Mouse (Mus musculus): ENCODE data around the gene Tmem54. TPM values are rescaled to one million over a fixed set of nuclear protein-coding genes. Genes with fewer than 3 reads are reported as not detected.
A peak's percentile ranks its signal among the peaks of the same experiment; 100 is the strongest.

The Tmem54 gene
- polyA plus RNA-seq (2015; fragmentation: Nextera tagmentation; extraction: Ambion mirVana), result 363 and 366 TPM in 2 replicates

DNA sequence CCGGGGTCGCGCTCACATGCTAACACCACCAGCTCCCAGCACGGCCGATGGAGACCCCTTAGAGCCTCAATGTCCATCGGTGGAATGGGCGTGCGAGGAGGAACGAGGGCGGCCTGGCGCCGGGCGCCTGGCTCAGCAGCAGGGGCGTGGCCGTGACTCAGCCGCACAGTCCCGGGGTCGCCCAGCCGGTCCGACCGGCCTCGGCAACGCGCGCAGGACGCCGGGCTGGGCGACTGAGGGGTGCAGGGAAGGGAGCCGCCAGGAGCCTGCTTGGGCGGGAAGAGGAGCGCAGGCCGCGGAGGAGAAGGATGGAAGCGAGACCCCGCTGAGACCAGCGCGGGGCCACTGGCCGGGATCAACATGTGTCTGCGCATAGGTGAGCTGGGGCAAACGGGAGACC lies at the start of gene Tmem54:
Gene Tmem54, plus strand, starts transcription at position 193 of the 400 bp plus-strand sequence.
- Histone ChIP-seq H3K4me2 (replicated peaks; ENCODE audit: low read depth) (peak within 1 kb of the TSS; percentile 71), H3K4me1 (replicated peaks; ENCODE audit: control insufficient read depth, insufficient read depth, low read length) (no peaks in the 10 kb centered on the region; the same call in 1 of the 2 replicates), H3K9me3 (ENCODE audit: control insufficient read depth) (no peaks in the 10 kb centered on the region), H3K9ac (ENCODE audit: low read depth, low read length) (peak within 1 kb of the TSS; percentile 65), H3K4me3 (ENCODE audit: low read depth, low read length) (peak within 1 kb of the TSS; percentile 59), H3K27ac (ENCODE audit: low read depth, low read length) (peak within 1 kb of the TSS; percentile 91), H3K36me3 (ENCODE audit: control insufficient read depth, insufficient read depth) (peaks cover 5% of the 10 kb centered on the region; the same call in 1 of the 2 replicates), H3K27me3 (replicated peaks; ENCODE audit: control insufficient read depth, insufficient read depth, low read length) (no peaks in the 10 kb centered on the region)
- no peak for TF ChIP-seq CTCF (IDR thresholded peaks at IDR 0.05; ENCODE audit: low read depth)
- ATAC-seq, result peak; percentile 48
- 2% methylated on average over 40 of the region's 40 CpGs for WGBS

GRCm38 (mm10) chr4:129055562-129055961 lies 49.8 kb upstream of the Tmem54 start:
- Histone ChIP-seq H3K4me1 (replicated peaks; ENCODE audit: control insufficient read depth, insufficient read depth, low read length) (peaks cover 11% of the 10 kb centered on the region), H3K4me3 (ENCODE audit: low read depth, low read length) (no peak overlapping the region), H3K27me3 (replicated peaks; ENCODE audit: control insufficient read depth, insufficient read depth, low read length) (0 out of 2 replicates have a peak, but pooled peaks cover 2% of the 10 kb centered on the region), H3K36me3 (ENCODE audit: control insufficient read depth, insufficient read depth) (no peaks in the 10 kb centered on the region), H3K27ac (ENCODE audit: low read depth, low read length) (no peak overlapping the region), H3K4me2 (replicated peaks; ENCODE audit: low read depth) (no peak overlapping the region), H3K9me3 (ENCODE audit: control insufficient read depth) (no peaks in the 10 kb centered on the region), H3K9ac (ENCODE audit: low read depth, low read length) (no peak overlapping the region)
- WGBS, result 85% methylated on average over 5 of the region's 5 CpGs
- no peak for TF ChIP-seq CTCF (IDR thresholded peaks at IDR 0.05; ENCODE audit: low read depth)
- no peak for ATAC-seq

DNA sequence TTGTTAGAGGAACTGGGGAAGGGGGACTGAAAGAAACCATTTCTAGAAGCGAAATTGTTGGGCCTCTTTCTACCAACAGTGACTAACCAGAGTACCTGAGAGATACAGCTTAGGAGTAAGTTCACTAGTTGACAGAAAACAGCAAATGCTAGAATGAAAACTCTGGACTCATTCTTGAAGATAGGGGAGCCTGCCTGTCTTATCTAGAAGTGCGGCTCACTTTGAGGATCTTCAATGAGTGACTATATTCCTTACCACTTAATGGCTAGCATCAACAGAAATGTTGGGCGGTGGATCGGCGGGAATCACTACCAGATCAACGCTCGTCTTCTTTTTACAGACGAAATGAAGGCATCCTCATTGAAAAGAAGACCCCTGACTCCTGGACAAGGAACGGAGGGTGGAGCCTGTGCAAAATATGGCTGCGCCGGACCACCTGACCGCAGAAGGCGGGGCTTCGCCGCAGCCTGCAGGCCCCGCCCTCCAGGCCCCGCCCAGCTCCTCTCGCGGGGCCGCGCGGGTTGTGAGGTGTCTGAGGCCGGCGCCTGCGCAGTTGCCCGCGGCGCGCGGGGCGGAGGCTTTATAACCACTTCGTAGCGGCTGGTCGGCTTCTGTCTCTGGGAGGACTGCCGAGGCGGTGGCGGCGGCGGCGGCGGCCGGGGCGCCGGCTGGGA lies 47.7 kb upstream of the Tmem54 start:
- H3K9ac ChIP-seq (ENCODE audit: low read depth, low read length), result peak overlapping the region; percentile 92
- ATAC-seq, result peak; percentile 96
- 4% methylated on average over 36 of the region's 44 CpGs for WGBS
- peak overlapping the region; percentile 93 for H3K4me3 ChIP-seq (ENCODE audit: low read depth, low read length)
- no peak for TF ChIP-seq CTCF (IDR thresholded peaks at IDR 0.05; ENCODE audit: low read depth)
- peak overlapping the region; percentile 100 for H3K4me2 ChIP-seq (replicated peaks; ENCODE audit: low read depth)
- H3K9me3 ChIP-seq (ENCODE audit: control insufficient read depth), result no peaks in the 10 kb centered on the region
- peaks cover 11% of the 10 kb centered on the region; the same call in 1 of the 2 replicates for H3K4me1 ChIP-seq (replicated peaks; ENCODE audit: control insufficient read depth, insufficient read depth, low read length)
- H3K36me3 ChIP-seq (ENCODE audit: control insufficient read depth, insufficient read depth), result no peaks in the 10 kb centered on the region
- peak overlapping the region; percentile 93 for H3K27ac ChIP-seq (ENCODE audit: low read depth, low read length)
- H3K27me3 ChIP-seq (replicated peaks; ENCODE audit: control insufficient read depth, insufficient read depth, low read length), result no peaks in the 10 kb centered on the region

DNA sequence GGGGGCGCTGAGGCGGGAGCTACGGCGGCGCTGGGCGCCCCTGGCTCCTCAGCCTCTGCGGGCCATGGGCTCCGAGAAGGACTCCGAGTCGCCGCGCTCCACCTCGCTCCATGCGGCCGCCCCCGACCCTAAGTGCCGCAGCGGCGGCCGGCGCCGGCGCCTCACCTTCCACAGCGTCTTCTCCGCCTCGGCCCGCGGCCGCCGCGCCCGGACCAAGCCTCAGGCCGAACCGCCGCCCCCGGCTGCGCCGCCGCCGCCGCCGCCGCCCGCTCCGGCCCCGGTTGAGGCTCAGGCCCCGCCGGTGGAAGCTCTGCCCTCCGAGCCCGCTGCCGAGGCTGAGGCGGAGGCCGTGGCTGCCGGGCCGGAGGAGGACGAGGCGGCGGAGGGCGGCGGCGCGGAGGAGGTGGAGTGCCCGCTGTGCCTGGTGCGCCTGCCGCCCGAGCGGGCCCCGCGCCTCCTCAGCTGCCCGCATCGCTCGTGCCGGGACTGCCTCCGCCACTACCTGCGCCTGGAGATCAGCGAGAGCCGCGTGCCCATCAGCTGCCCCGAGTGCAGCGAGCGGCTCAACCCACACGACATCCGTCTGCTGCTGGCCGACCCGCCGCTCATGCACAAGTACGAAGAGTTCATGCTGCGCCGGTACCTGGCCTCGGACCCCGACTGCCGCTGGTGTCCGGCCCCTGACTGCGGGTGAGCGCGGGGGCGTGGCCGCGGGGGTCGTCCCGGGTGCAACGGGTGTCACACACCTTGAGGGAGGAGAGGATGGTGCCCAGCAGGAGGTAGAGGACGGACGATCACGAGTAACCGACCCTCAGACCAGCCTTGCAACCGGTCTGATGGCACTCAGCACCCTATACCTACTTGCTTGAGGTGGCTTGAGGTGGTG lies 46.9 kb upstream of the Tmem54 start, which contains the start of gene Rnf19b:
Gene Rnf19b, plus strand, starts transcription at position 65 of the 886 bp plus-strand sequence.
- peak within 1 kb of the TSS; percentile 93 for H3K27ac ChIP-seq (ENCODE audit: low read depth, low read length)
- no peaks in the 10 kb centered on the region for H3K9me3 ChIP-seq (ENCODE audit: control insufficient read depth)
- peak; percentile 62 for ATAC-seq
- H3K36me3 ChIP-seq (ENCODE audit: control insufficient read depth, insufficient read depth), result no peaks in the 10 kb centered on the region
- peak within 1 kb of the TSS; percentile 93 for H3K4me3 ChIP-seq (ENCODE audit: low read depth, low read length)
- H3K4me2 ChIP-seq (replicated peaks; ENCODE audit: low read depth), result peak within 1 kb of the TSS; percentile 100
- no peaks in the 10 kb centered on the region for H3K27me3 ChIP-seq (replicated peaks; ENCODE audit: control insufficient read depth, insufficient read depth, low read length)
- H3K4me1 ChIP-seq (replicated peaks; ENCODE audit: control insufficient read depth, insufficient read depth, low read length), result peaks cover 11% of the 10 kb centered on the region; the same call in 1 of the 2 replicates
- WGBS, result under 1% methylated on average over 71 of the region's 107 CpGs
- H3K9ac ChIP-seq (ENCODE audit: low read depth, low read length), result peak within 1 kb of the TSS; percentile 92
- TF ChIP-seq CTCF (IDR thresholded peaks at IDR 0.05; ENCODE audit: low read depth), result no peak

DNA sequence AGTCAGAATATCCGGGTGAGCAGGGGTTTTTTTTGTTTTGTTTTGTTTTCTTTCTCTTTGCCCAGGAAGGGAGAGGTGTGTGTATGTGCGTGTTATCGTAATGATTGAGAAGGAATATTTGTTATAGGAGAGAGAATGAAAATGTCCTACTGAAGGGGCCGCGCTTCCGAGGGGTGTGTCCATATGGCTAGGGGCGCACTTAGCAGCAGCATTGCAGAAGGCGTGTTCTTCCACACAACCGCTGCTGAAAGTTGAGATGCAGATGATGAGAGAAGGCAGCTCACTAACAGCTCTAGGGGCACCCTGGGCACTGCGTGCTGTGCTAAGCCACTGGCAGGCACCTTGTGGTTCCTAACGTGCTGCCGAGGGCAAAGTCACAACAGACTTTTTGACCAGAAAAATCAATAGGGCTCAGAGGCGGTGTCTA lies 46.2 kb upstream of the Tmem54 start:
- WGBS, result 2% methylated on average over 13 of the region's 13 CpGs
- peak overlapping the region; percentile 92 for H3K9ac ChIP-seq (ENCODE audit: low read depth, low read length)
- TF ChIP-seq CTCF (IDR thresholded peaks at IDR 0.05; ENCODE audit: low read depth), result 0 out of 2 replicates have a peak, but pooled peaks have one; percentile 11
- no peaks in the 10 kb centered on the region for H3K36me3 ChIP-seq (ENCODE audit: control insufficient read depth, insufficient read depth)
- no peaks in the 10 kb centered on the region for H3K27me3 ChIP-seq (replicated peaks; ENCODE audit: control insufficient read depth, insufficient read depth, low read length)
- no peak overlapping the region for H3K27ac ChIP-seq (ENCODE audit: low read depth, low read length)
- H3K4me2 ChIP-seq (replicated peaks; ENCODE audit: low read depth), result peak overlapping the region; percentile 100
- ATAC-seq, result no peak
- H3K4me3 ChIP-seq (ENCODE audit: low read depth, low read length), result peak overlapping the region; percentile 93
- H3K4me1 ChIP-seq (replicated peaks; ENCODE audit: control insufficient read depth, insufficient read depth, low read length), result peaks cover 11% of the 10 kb centered on the region; the same call in 1 of the 2 replicates
- no peaks in the 10 kb centered on the region for H3K9me3 ChIP-seq (ENCODE audit: control insufficient read depth)

DNA sequence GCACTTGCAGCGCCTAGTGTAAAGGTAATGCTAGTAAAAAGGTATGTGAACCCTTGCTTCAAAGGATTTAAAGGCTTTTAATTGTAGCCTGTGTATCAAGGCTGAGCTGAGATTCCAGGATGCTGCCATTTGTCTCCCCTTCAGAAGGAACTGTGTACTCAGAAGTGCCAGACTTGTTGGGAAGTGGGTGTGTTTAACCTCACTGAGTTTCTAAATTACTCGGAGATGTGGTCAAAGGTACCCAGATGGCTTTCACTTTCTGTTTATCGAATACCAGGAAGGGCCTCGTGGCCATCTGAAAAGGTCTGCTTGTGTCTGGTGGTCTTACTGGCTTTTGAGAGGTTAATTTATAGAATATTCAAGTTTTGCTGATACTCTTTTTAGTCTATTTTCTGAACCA lies 45.4 kb upstream of the Tmem54 start:
- H3K4me3 ChIP-seq (ENCODE audit: low read depth, low read length), result peak overlapping the region; percentile 93
- H3K9me3 ChIP-seq (ENCODE audit: control insufficient read depth), result no peaks in the 10 kb centered on the region
- H3K27me3 ChIP-seq (replicated peaks; ENCODE audit: control insufficient read depth, insufficient read depth, low read length), result no peaks in the 10 kb centered on the region
- WGBS, result 17% methylated on average over 4 of the region's 4 CpGs
- H3K36me3 ChIP-seq (ENCODE audit: control insufficient read depth, insufficient read depth), result no peaks in the 10 kb centered on the region
- peak overlapping the region; percentile 92; the same call in 1 of the 2 replicates for H3K9ac ChIP-seq (ENCODE audit: low read depth, low read length)
- TF ChIP-seq CTCF (IDR thresholded peaks at IDR 0.05; ENCODE audit: low read depth), result no peak
- H3K27ac ChIP-seq (ENCODE audit: low read depth, low read length), result no peak overlapping the region
- no peak for ATAC-seq
- H3K4me2 ChIP-seq (replicated peaks; ENCODE audit: low read depth), result peak overlapping the region; percentile 100
- H3K4me1 ChIP-seq (replicated peaks; ENCODE audit: control insufficient read depth, insufficient read depth, low read length), result peaks cover 11% of the 10 kb centered on the region; the same call in 1 of the 2 replicates
